Mouse (Mus musculus) lung, postnatal 0 days (tissue): ENCODE results near the gene Prkg1. TPM values are rescaled to one million over a fixed set of nuclear protein-coding genes. Genes with fewer than 3 reads are reported as not detected.

Experiments
- ATAC-seq: fragments of 200-750 bp; cut with Nextera tagmentation; 2 replicates; pipeline ENCODE4 v1.8.0; 2017; ENCODE audit warnings: moderate library complexity
- DNase-seq: peaks from one replicate; pipeline ENCODE4 v3.0.0-alpha.2; 2016; ENCODE audit warnings: low spot score
- H3K27ac ChIP-seq: fragments of 300-500 bp; sonication (generic); 2 replicates; pipeline ENCODE4 v1.5.1; 2014; ENCODE audit warnings: antibody characterized with exemption, mild to moderate bottlenecking, low read length, mixed read lengths
- H3K27me3 ChIP-seq: fragments of 300-500 bp; sonication (generic); replicated peaks from 2 replicates; pipeline ENCODE4 v1.6.1; 2014; ENCODE audit warnings: low read length, mixed read lengths; ENCODE audit not compliant: insufficient read depth
- H3K36me3 ChIP-seq: fragments of 300-500 bp; sonication (generic); 2 replicates; pipeline ENCODE4 v1.6.1; 2014; ENCODE audit warnings: low read length, mixed read lengths; ENCODE audit not compliant: insufficient read depth
- H3K4me1 ChIP-seq: fragments of 300-500 bp; sonication (generic); 2 replicates; pipeline ENCODE4 v1.6.1; 2014; ENCODE audit warnings: antibody characterized with exemption, low read depth, low read length, mixed read lengths; ENCODE audit not compliant: insufficient read depth
- H3K4me2 ChIP-seq: fragments of 300-500 bp; sonication (generic); replicated peaks from 2 replicates; pipeline ENCODE4 v1.6.1; 2014; ENCODE audit warnings: low read depth, mild to moderate bottlenecking, low read length, moderate library complexity, mixed read lengths
- H3K4me3 ChIP-seq: fragments of 300-500 bp; sonication (generic); 2 replicates; pipeline ENCODE4 v1.5.1; 2014; ENCODE audit warnings: low read depth, low read length
- H3K9ac ChIP-seq: fragments of 300-500 bp; sonication (generic); replicated peaks from 2 replicates; pipeline ENCODE4 v1.6.1; 2014; ENCODE audit warnings: low read depth, mild to moderate bottlenecking
- H3K9me3 ChIP-seq: fragments of 300-500 bp; sonication (generic); 2 replicates; pipeline ENCODE4 v1.6.1; 2016; ENCODE audit warnings: low read length, mixed read lengths
- CTCF ChIP-seq: IDR thresholded peaks from 2 replicates; pipeline ENCODE4 v1.5.1; 2016; ENCODE audit warnings: antibody characterized with exemption, mild to moderate bottlenecking
- EP300 ChIP-seq: IDR thresholded peaks from 2 replicates; pipeline ENCODE4 v1.6.1; 2016; ENCODE audit warnings: antibody characterized with exemption, mild to moderate bottlenecking, control low read depth
- WGBS: fragments of 180-500 bp; shearing (Covaris S2); extraction: QIAGEN DNeasy Blood & Tissue Kit; methylation state at CpG from one replicate; pipeline ENCODE4 v1.1.7; 2014; 5-methylcytosine and 5-hydroxymethylcytosine counted together
- polyA plus RNA-seq: library from polyadenylated mRNA; unstranded; fragments of >200 nt; fragmentation: Nextera tagmentation; extraction: Ambion mirVana; gene quantifications from 2 replicates; pipeline ENCODE4 v1.2.1, GENCODE M21; 2015

The Prkg1 gene
- polyA plus RNA-seq, 1 experiment from 2014 or later: 4.8 TPM

DNA sequence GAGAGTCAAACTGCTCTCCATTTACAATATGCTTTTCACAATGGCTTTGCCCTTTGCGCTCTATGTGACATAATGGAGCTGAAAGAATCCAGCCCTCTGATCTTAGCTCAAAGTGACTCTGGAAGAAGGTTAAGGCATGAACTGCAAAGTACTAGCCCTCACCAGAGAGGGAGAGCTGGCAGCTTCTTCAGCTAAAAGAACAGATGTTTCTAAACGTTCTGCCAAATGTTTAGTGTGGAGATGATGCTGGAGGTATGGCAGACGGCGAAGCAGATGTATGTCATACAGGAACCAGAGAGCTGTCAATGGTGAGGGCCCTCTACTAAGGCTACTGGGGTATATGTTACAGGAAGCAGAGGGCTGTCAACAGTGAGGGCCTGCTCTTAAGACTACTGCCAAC is 148.0 kb downstream of the Prkg1 start:
- no peak overlapping the region for H3K4me3 ChIP-seq
- no peaks in the 10 kb centered on the region for H3K9me3 ChIP-seq
- TF ChIP-seq EP300: no peak
- peak; percentile 20; the same call in 1 of the 2 replicates for TF ChIP-seq CTCF
- H3K36me3 ChIP-seq: no peaks in the 10 kb centered on the region
- H3K27ac ChIP-seq: no peak overlapping the region
- no peak overlapping the region for H3K4me2 ChIP-seq
- DNase-seq (peak; percentile 69), ATAC-seq (peak; percentile 82)
- H3K9ac ChIP-seq: no peak overlapping the region
- H3K27me3 ChIP-seq: no peaks in the 10 kb centered on the region
- no peaks in the 10 kb centered on the region for H3K4me1 ChIP-seq
- 53% methylated on average over 4 of the region's 4 CpGs for WGBS

GRCm38 (mm10) chr19:31616159-31616558 is 148.7 kb downstream of the Prkg1 start:
- Histone ChIP-seq H3K27ac (no peak overlapping the region), H3K4me1 (no peaks in the 10 kb centered on the region), H3K9ac (no peak overlapping the region), H3K9me3 (no peaks in the 10 kb centered on the region), H3K27me3 (no peaks in the 10 kb centered on the region), H3K4me3 (no peak overlapping the region), H3K36me3 (no peaks in the 10 kb centered on the region), H3K4me2 (no peak overlapping the region)
- peak; percentile 31 for DNase-seq
- no peak for ATAC-seq
- TF ChIP-seq CTCF: no peak
- WGBS: 38% methylated on average over 4 of the region's 4 CpGs

DNA sequence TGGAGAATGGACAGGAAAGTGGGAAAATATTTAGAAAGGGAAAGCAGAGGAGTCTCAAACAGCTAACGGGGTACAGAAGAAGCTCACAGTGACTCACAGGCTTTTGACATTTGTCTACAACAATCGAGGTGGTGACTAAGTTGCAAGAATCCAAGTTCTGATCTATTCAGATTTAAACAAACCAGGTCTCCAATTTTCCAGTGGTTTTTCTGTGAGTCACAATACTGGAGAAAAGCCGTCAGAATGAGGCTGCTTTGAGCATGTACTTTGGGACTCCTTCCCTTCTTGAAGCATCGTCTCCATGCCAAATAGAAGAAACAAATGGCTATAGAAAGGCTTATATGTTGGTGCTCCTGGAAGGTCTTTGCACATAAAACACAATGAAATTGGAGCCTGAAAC is 151.7 kb downstream of the Prkg1 start:
- ATAC-seq (no peak), DNase-seq (no peak)
- 76% methylated on average over 4 of the region's 4 CpGs for WGBS
- Histone ChIP-seq H3K27ac (no peak overlapping the region), H3K36me3 (no peaks in the 10 kb centered on the region), H3K4me3 (no peak overlapping the region), H3K4me2 (no peak overlapping the region), H3K9me3 (no peaks in the 10 kb centered on the region), H3K9ac (no peak overlapping the region), H3K4me1 (no peaks in the 10 kb centered on the region), H3K27me3 (no peaks in the 10 kb centered on the region)
- TF ChIP-seq EP300 (no peak), CTCF (no peak)

DNA sequence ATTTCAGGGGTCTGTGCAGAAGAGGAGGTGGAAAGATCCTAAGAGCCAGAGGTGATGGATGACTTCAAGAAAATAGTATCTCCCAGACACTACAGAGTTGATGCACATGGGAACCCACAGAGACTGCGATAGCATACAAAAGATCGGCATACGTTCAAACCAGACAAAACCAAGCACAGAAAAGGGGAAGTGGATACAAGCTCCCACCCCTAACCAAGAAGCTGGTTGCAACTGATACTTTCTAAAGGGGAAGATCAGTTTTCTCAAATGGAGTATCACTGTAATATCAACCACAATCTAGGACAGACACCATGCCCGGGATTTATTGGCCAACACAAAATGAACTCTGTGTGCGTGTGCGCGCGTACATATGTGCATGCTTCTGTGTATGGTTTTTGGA is 162.3 kb downstream of the Prkg1 start:
- Histone ChIP-seq H3K4me2 (no peak overlapping the region), H3K4me3 (no peak overlapping the region), H3K9me3 (no peaks in the 10 kb centered on the region), H3K27ac (no peak overlapping the region), H3K27me3 (no peaks in the 10 kb centered on the region), H3K4me1 (no peaks in the 10 kb centered on the region), H3K36me3 (no peaks in the 10 kb centered on the region), H3K9ac (no peak overlapping the region)
- WGBS: 91% methylated on average over 8 of the region's 8 CpGs
- DNase-seq: no peak
- no peak for ATAC-seq
- TF ChIP-seq EP300 (no peak), CTCF (no peak)

DNA sequence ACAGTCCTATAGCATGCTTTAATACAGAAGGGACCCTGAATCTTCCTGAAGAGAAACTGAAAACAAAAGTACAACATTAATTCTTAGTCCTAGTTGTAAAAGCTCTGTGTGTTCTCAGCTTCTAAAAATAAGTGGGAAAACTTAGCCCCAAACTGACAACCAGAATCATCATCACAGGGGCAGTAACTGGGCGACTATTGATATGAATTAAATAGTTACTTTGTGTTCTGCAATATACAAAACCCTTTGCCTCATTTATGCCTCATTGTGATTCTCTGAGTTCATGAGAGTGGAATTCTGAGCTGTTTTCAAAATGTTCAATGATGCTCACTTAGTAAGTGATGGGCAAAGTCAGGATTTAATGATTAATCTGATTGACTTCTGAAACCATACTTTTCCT is 170.8 kb downstream of the Prkg1 start:
- no peak overlapping the region for H3K4me2 ChIP-seq
- 51% methylated on average over 1 of the region's 1 CpGs for WGBS
- no peak for TF ChIP-seq EP300
- TF ChIP-seq CTCF: no peak
- DNase-seq (no peak), ATAC-seq (no peak)
- H3K4me1 ChIP-seq: no peaks in the 10 kb centered on the region
- H3K9me3 ChIP-seq: no peaks in the 10 kb centered on the region
- H3K27ac ChIP-seq: no peak overlapping the region
- H3K9ac ChIP-seq: no peak overlapping the region
- no peaks in the 10 kb centered on the region for H3K36me3 ChIP-seq
- no peak overlapping the region for H3K4me3 ChIP-seq
- H3K27me3 ChIP-seq: no peaks in the 10 kb centered on the region

DNA sequence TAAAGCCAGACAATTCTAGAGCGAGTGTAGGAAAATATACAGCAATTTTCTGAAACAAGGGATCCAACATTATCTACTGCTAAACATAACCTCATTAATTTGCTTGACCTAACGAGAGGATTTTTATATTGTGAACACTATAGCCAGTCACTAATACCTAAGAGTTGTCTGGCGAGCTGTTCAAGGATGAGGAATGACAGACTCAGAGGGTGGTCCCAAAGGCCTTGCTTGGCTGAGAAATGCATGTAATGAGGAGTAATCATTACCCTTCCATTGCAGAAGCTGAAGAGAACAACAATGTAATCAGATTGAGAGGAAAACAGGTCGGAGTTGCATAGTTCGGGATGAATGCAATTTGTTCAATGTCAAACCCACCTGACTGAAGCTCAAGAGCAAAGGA is 174.1 kb downstream of the Prkg1 start:
- Histone ChIP-seq H3K27ac (no peak overlapping the region), H3K4me2 (no peak overlapping the region), H3K9me3 (no peaks in the 10 kb centered on the region), H3K27me3 (no peaks in the 10 kb centered on the region), H3K4me3 (no peak overlapping the region), H3K9ac (no peak overlapping the region), H3K4me1 (no peaks in the 10 kb centered on the region), H3K36me3 (no peaks in the 10 kb centered on the region)
- DNase-seq (no peak), ATAC-seq (no peak)
- WGBS: 84% methylated on average over 5 of the region's 5 CpGs
- TF ChIP-seq EP300 (no peak), CTCF (no peak)

DNA sequence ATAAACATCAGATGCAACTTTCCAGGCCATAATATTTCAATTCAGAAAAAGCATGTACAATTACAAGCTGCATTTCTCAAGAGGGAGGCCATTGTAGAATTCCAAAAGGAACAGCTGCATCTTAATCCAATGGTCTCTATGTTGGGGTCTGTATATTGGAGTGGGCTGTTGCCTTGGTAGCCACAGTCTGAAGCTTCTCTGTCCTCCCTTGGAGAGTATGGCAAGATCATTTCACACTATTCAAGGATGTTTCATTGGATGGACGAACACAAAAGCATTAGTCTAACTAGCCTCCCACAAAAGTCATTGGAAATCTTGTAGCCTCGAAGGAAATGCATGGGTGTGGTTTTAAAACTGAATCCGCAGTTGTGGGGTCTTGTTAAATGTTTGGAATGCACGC is 187.7 kb downstream of the Prkg1 start:
- 75% methylated on average over 4 of the region's 4 CpGs for WGBS
- Histone ChIP-seq H3K4me3 (no peak overlapping the region), H3K36me3 (no peaks in the 10 kb centered on the region), H3K9ac (no peak overlapping the region), H3K4me1 (no peaks in the 10 kb centered on the region), H3K4me2 (no peak overlapping the region), H3K27me3 (no peaks in the 10 kb centered on the region), H3K27ac (no peak overlapping the region), H3K9me3 (no peaks in the 10 kb centered on the region)
- no peak for TF ChIP-seq EP300
- TF ChIP-seq CTCF: no peak
- ATAC-seq (no peak), DNase-seq (no peak)
